Mouse (Mus musculus) CH12F3 (cell line): ENCODE measurements around the gene F11r.

Experiments
- in situ Hi-C: fragments of 300-500 bp; cut with MboI; formaldehyde crosslinking; loops from 2 replicates; pipeline ENCODE4 v1.14.3; 2020; ENCODE audit warnings: low sequenced_read_pairs

Gene F11r

GRCm38 (mm10) chr1:171513760-171514159 is 76.4 kb downstream of the F11r start:
- in situ Hi-C loops, result no loop called here
